Mouse (Mus musculus): ENCODE measurements around the gene Ube2n. TPM values are rescaled to one million over a fixed set of nuclear protein-coding genes. Genes with fewer than 3 reads are reported as not detected.

The Ube2n gene
- total and polyA plus RNA-seq, 3 experiments = 80.6 to 571 (median 212) TPM

GRCm38 (mm10) chr10:95515293-95515931 lies 467 bp downstream of the Ube2n start:
- no peaks in the 10 kb centered on the region for H3K27me3 ChIP-seq (ENCODE audit: control insufficient read depth in 1 of 2, insufficient read depth in 2 of 2, low read length in 2 of 2)
- peak overlapping the region; percentile 68 to 83 for H3K4me3 ChIP-seq (ENCODE audit: control insufficient read depth in 1 of 2, insufficient read depth in 1 of 2, low read depth in 2 of 2, low read length in 2 of 2)
- peaks cover 9 to 18% of the 10 kb centered on the region in 2 experiments; a peak in 3 of 4 replicates for H3K4me1 ChIP-seq (ENCODE audit: control insufficient read depth in 1 of 2, insufficient read depth in 2 of 2, low read length in 2 of 2)
- peak overlapping the region; percentile 100 for H3K9ac ChIP-seq (ENCODE audit: control insufficient read depth, low read depth, low read length, poor library complexity, severe bottlenecking)
- H3K9me3 ChIP-seq (replicated peaks; ENCODE audit: insufficient read depth, low read length) = no peaks in the 10 kb centered on the region
- H3K36me3 ChIP-seq (ENCODE audit: control insufficient read depth in 1 of 2, insufficient read depth in 2 of 2, low read length in 2 of 2) = peaks cover 9 to 38% of the 10 kb centered on the region in 2 experiments; a peak in 3 of 4 replicates
- TF ChIP-seq UBTF (IDR thresholded peaks at IDR 0.05; ENCODE audit: borderline replicate concordance, insufficient read depth, low read depth, low read length) = peak; percentile 19; the same call in 1 of the 2 replicates
- TF ChIP-seq CHD2 (IDR thresholded peaks at IDR 0.05; ENCODE audit: low read length) = no peak
- TF ChIP-seq POLR2A (IDR thresholded peaks at IDR 0.05; ENCODE audit: control insufficient read depth in 1 of 2, insufficient read depth in 1 of 2, low read depth in 1 of 2, low read length in 2 of 2, poor library complexity in 1 of 2) = 0 out of 4 replicates have a peak, but pooled peaks of 1 of the 2 experiments have one; percentile 31
- no peak; the same call in 1 of the 2 replicates for TF ChIP-seq MXI1 (IDR thresholded peaks at IDR 0.05; ENCODE audit: low read depth, low read length)
- TF ChIP-seq NELFE (IDR thresholded peaks at IDR 0.05; ENCODE audit: low read depth, low read length) = no peak
- no peak for TF ChIP-seq MAFK (IDR thresholded peaks at IDR 0.05; ENCODE audit: borderline replicate concordance, low read depth, low read length)
- TF ChIP-seq KAT2A (conservative IDR thresholded peaks at IDR 0.05; ENCODE audit: low read depth, low read length) = no peak
- TF ChIP-seq JUND (IDR thresholded peaks at IDR 0.05; ENCODE audit: low read depth, low read length) = no peak
- TF ChIP-seq ZNF384 (IDR thresholded peaks at IDR 0.05; ENCODE audit: low read depth, low read length) = no peak
- no peak; the same call in 1 of the 2 replicates for TF ChIP-seq TBP (IDR thresholded peaks at IDR 0.05; ENCODE audit: low read depth, low read length)
- no peak for TF ChIP-seq TCF12 (IDR thresholded peaks at IDR 0.05; ENCODE audit: low read depth, low read length)
- no peak for TF ChIP-seq SMC3 (IDR thresholded peaks at IDR 0.05; ENCODE audit: low read depth, low read length)
- TF ChIP-seq MAZ (IDR thresholded peaks at IDR 0.05; ENCODE audit: low read depth, low read length) = no peak
- TF ChIP-seq POLR2AphosphoS2 (IDR thresholded peaks at IDR 0.05; ENCODE audit: low read length) = no peak
- TF ChIP-seq ZKSCAN1 (IDR thresholded peaks at IDR 0.05; ENCODE audit: low read depth, low read length) = no peak
- TF ChIP-seq GABPA (IDR thresholded peaks at IDR 0.05; ENCODE audit: low read depth, low read length) = no peak
- peak; percentile 51 for DNase-seq (ENCODE audit: low read depth, low spot score)
- H3K27ac ChIP-seq (ENCODE audit: control insufficient read depth, low read depth, low read length) = peak overlapping the region; percentile 90
- H3K79me2 ChIP-seq (ENCODE audit: control insufficient read depth, insufficient read depth, low read length, poor library complexity) = peaks cover 52% of the 10 kb centered on the region

GRCm38 (mm10) chr10:95517656-95518055 lies 2.7 kb downstream of the Ube2n start:
- no peak for DNase-seq (ENCODE audit: low read depth, low spot score)
- H3K27me3 ChIP-seq (ENCODE audit: control insufficient read depth in 1 of 2, insufficient read depth in 2 of 2, low read length in 2 of 2) = no peaks in the 10 kb centered on the region
- peaks cover 13 to 18% of the 10 kb centered on the region in 2 experiments for H3K4me1 ChIP-seq (ENCODE audit: control insufficient read depth in 1 of 2, insufficient read depth in 2 of 2, low read length in 2 of 2)
- peaks cover 71% of the 10 kb centered on the region for H3K79me2 ChIP-seq (ENCODE audit: control insufficient read depth, insufficient read depth, low read length, poor library complexity)
- peaks cover 13 to 49% of the 10 kb centered on the region in 2 experiments for H3K36me3 ChIP-seq (ENCODE audit: control insufficient read depth in 1 of 2, insufficient read depth in 2 of 2, low read length in 2 of 2)
- TF ChIP-seq NELFE (IDR thresholded peaks at IDR 0.05; ENCODE audit: low read depth, low read length) (no peak), GABPA (IDR thresholded peaks at IDR 0.05; ENCODE audit: low read depth, low read length) (no peak), RAD21 (IDR thresholded peaks at IDR 0.05; ENCODE audit: low read depth, low read length) (no peak), ZC3H11A (IDR thresholded peaks at IDR 0.05; ENCODE audit: low read depth, low read length) (no peak), CHD2 (IDR thresholded peaks at IDR 0.05; ENCODE audit: low read length) (no peak), POLR2A (IDR thresholded peaks at IDR 0.05; ENCODE audit: control insufficient read depth in 1 of 2, insufficient read depth in 1 of 2, low read depth in 1 of 2, low read length in 2 of 2, poor library complexity in 1 of 2) (no peak), BHLHE40 (IDR thresholded peaks at IDR 0.05; ENCODE audit: borderline replicate concordance, low read depth, low read length) (no peak), CHD1 (IDR thresholded peaks at IDR 0.05; ENCODE audit: low read depth, low read length) (no peak), USF1 (IDR thresholded peaks at IDR 0.05; ENCODE audit: low read depth, low read length) (no peak), TBP (IDR thresholded peaks at IDR 0.05; ENCODE audit: low read depth, low read length) (no peak), UBTF (IDR thresholded peaks at IDR 0.05; ENCODE audit: borderline replicate concordance, insufficient read depth, low read depth, low read length) (no peak), ETS1 (IDR thresholded peaks at IDR 0.05; ENCODE audit: low read depth, low read length) (no peak), MEF2A (IDR thresholded peaks at IDR 0.05; ENCODE audit: extremely low read depth, insufficient replicate concordance, low read depth, low read length, poor library complexity, severe bottlenecking) (no peak)
- H3K4me3 ChIP-seq (ENCODE audit: control insufficient read depth in 1 of 2, insufficient read depth in 1 of 2, low read depth in 2 of 2, low read length in 2 of 2) = no peak overlapping the region
- H3K9ac ChIP-seq (ENCODE audit: control insufficient read depth, low read depth, low read length, poor library complexity, severe bottlenecking) = no peak overlapping the region
- no peaks in the 10 kb centered on the region for H3K9me3 ChIP-seq (replicated peaks; ENCODE audit: insufficient read depth, low read length)
- no peak overlapping the region for H3K27ac ChIP-seq (ENCODE audit: control insufficient read depth, low read depth, low read length)

All from MEL (cell line).